Mouse (Mus musculus): ENCODE measurements around the gene Cfap69. TPM values are rescaled to one million over a fixed set of nuclear protein-coding genes. Genes with fewer than 3 reads are reported as not detected.

The Cfap69 gene
- polyA plus RNA-seq, 1 experiment from 2014 or later = 8.9 TPM

GRCm38 (mm10) chr5:5625491-5625890 is 38.5 kb downstream of the Cfap69 start:
- no peak overlapping the region for H3K9ac ChIP-seq (replicated peaks; ENCODE audit: low read depth)
- TF ChIP-seq EP300 (IDR thresholded peaks at IDR 0.05) (no peak), CTCF (IDR thresholded peaks at IDR 0.05) (no peak)
- H3K27me3 ChIP-seq (replicated peaks; ENCODE audit: insufficient read depth, low read length) = no peaks in the 10 kb centered on the region
- no peak overlapping the region for H3K4me3 ChIP-seq (ENCODE audit: low read depth, low read length)
- WGBS = 68% methylated on average over 3 of the region's 3 CpGs
- ATAC-seq (no peak), DNase-seq (ENCODE audit: low spot score) (no peak)
- H3K4me2 ChIP-seq (replicated peaks; ENCODE audit: low read depth, low read length) = no peak overlapping the region
- H3K4me1 ChIP-seq (ENCODE audit: insufficient read depth, low read depth, low read length) = no peaks in the 10 kb centered on the region
- H3K36me3 ChIP-seq (ENCODE audit: insufficient read depth, low read length) = no peaks in the 10 kb centered on the region
- no peaks in the 10 kb centered on the region for H3K9me3 ChIP-seq (ENCODE audit: low read length)
- no peak overlapping the region for H3K27ac ChIP-seq (ENCODE audit: low read length)

- no peak overlapping the region for H3K9ac ChIP-seq (replicated peaks; ENCODE audit: low read depth)
- no peak for TF ChIP-seq CTCF (IDR thresholded peaks at IDR 0.05)
- no peak for TF ChIP-seq EP300 (IDR thresholded peaks at IDR 0.05)
- no peaks in the 10 kb centered on the region for H3K27me3 ChIP-seq (replicated peaks; ENCODE audit: insufficient read depth, low read length)
- H3K4me2 ChIP-seq (replicated peaks; ENCODE audit: low read depth, low read length) = no peak overlapping the region
- no peaks in the 10 kb centered on the region for H3K36me3 ChIP-seq (ENCODE audit: insufficient read depth, low read length)
- ATAC-seq = no peak
- no peak for DNase-seq (ENCODE audit: low spot score)
- no peak overlapping the region for H3K4me3 ChIP-seq (ENCODE audit: low read depth, low read length)
- no peak overlapping the region for H3K27ac ChIP-seq (ENCODE audit: low read length)
- H3K9me3 ChIP-seq (ENCODE audit: low read length) = no peaks in the 10 kb centered on the region
- 56% methylated on average over 4 of the region's 4 CpGs for WGBS
- no peaks in the 10 kb centered on the region for H3K4me1 ChIP-seq (ENCODE audit: insufficient read depth, low read depth, low read length)
Observed at GRCm38 (mm10) chr5:5618329-5618728, 45.7 kb downstream of the Cfap69 start.

- 49% methylated on average over 3 of the region's 3 CpGs for WGBS
- Histone ChIP-seq H3K36me3 (ENCODE audit: insufficient read depth, low read length) (no peaks in the 10 kb centered on the region), H3K4me1 (ENCODE audit: insufficient read depth, low read depth, low read length) (no peaks in the 10 kb centered on the region), H3K4me2 (replicated peaks; ENCODE audit: low read depth, low read length) (no peak overlapping the region), H3K9me3 (ENCODE audit: low read length) (no peaks in the 10 kb centered on the region), H3K4me3 (ENCODE audit: low read depth, low read length) (no peak overlapping the region), H3K27ac (ENCODE audit: low read length) (no peak overlapping the region), H3K27me3 (replicated peaks; ENCODE audit: insufficient read depth, low read length) (no peaks in the 10 kb centered on the region), H3K9ac (replicated peaks; ENCODE audit: low read depth) (no peak overlapping the region)
- TF ChIP-seq CTCF (IDR thresholded peaks at IDR 0.05) (no peak), EP300 (IDR thresholded peaks at IDR 0.05) (no peak)
- no peak for DNase-seq (ENCODE audit: low spot score)
- no peak for ATAC-seq
Observed at GRCm38 (mm10) chr5:5610540-5610939, 53.5 kb downstream of the Cfap69 start.

- H3K9ac ChIP-seq (replicated peaks; ENCODE audit: low read depth) = no peak overlapping the region
- H3K4me2 ChIP-seq (replicated peaks; ENCODE audit: low read depth, low read length) = no peak overlapping the region
- no peaks in the 10 kb centered on the region for H3K27me3 ChIP-seq (replicated peaks; ENCODE audit: insufficient read depth, low read length)
- H3K9me3 ChIP-seq (ENCODE audit: low read length) = no peaks in the 10 kb centered on the region
- TF ChIP-seq EP300 (IDR thresholded peaks at IDR 0.05) = no peak
- TF ChIP-seq CTCF (IDR thresholded peaks at IDR 0.05) = no peak
- H3K36me3 ChIP-seq (ENCODE audit: insufficient read depth, low read length) = no peaks in the 10 kb centered on the region
- 81% methylated on average over 3 of the region's 3 CpGs for WGBS
- DNase-seq (ENCODE audit: low spot score) (no peak), ATAC-seq (no peak)
- H3K4me1 ChIP-seq (ENCODE audit: insufficient read depth, low read depth, low read length) = no peaks in the 10 kb centered on the region
- H3K27ac ChIP-seq (ENCODE audit: low read length) = no peak overlapping the region
- H3K4me3 ChIP-seq (ENCODE audit: low read depth, low read length) = no peak overlapping the region
Observed at GRCm38 (mm10) chr5:5587686-5588085, 76.4 kb downstream of the Cfap69 start.

- H3K27ac ChIP-seq (ENCODE audit: low read length) = no peak within 1 kb of the TSS
- no peaks in the 10 kb centered on the region; the same call in 1 of the 2 replicates for H3K4me1 ChIP-seq (ENCODE audit: insufficient read depth, low read depth, low read length)
- peak; percentile 18 for DNase-seq (ENCODE audit: low spot score)
- TF ChIP-seq CTCF (IDR thresholded peaks at IDR 0.05) = no peak
- TF ChIP-seq EP300 (IDR thresholded peaks at IDR 0.05) = no peak
- peak within 1 kb of the TSS; percentile 72 for H3K4me2 ChIP-seq (replicated peaks; ENCODE audit: low read depth, low read length)
- no peaks in the 10 kb centered on the region for H3K9me3 ChIP-seq (ENCODE audit: low read length)
- no peaks in the 10 kb centered on the region for H3K27me3 ChIP-seq (replicated peaks; ENCODE audit: insufficient read depth, low read length)
- 1% methylated on average over 23 of the region's 24 CpGs for WGBS
- H3K4me3 ChIP-seq (ENCODE audit: low read depth, low read length) = peak within 1 kb of the TSS; percentile 39
- H3K36me3 ChIP-seq (ENCODE audit: insufficient read depth, low read length) = no peaks in the 10 kb centered on the region
- no peak within 1 kb of the TSS for H3K9ac ChIP-seq (replicated peaks; ENCODE audit: low read depth)
- ATAC-seq = peak; percentile 50; the same call in 1 of the 2 replicates
Observed at GRCm38 (mm10) chr5:5573749-5574317, 90.2 kb downstream of the Cfap69 start, which contains the start of gene Gm8773. Gm8773 (plus strand) TSS chr5:5573799.

GRCm38 (mm10) chr5:5562435-5562834 is 101.6 kb downstream of the Cfap69 start:
- no peak for DNase-seq (ENCODE audit: low spot score)
- WGBS = 66% methylated on average over 3 of the region's 3 CpGs
- H3K4me1 ChIP-seq (ENCODE audit: insufficient read depth, low read depth, low read length) = peaks cover 5% of the 10 kb centered on the region; the same call in 1 of the 2 replicates
- H3K36me3 ChIP-seq (ENCODE audit: insufficient read depth, low read length) = no peaks in the 10 kb centered on the region
- no peak for ATAC-seq
- H3K9ac ChIP-seq (replicated peaks; ENCODE audit: low read depth) = no peak overlapping the region
- no peak overlapping the region for H3K27ac ChIP-seq (ENCODE audit: low read length)
- H3K27me3 ChIP-seq (replicated peaks; ENCODE audit: insufficient read depth, low read length) = no peaks in the 10 kb centered on the region
- no peak overlapping the region for H3K4me2 ChIP-seq (replicated peaks; ENCODE audit: low read depth, low read length)
- H3K9me3 ChIP-seq (ENCODE audit: low read length) = no peaks in the 10 kb centered on the region
- TF ChIP-seq EP300 (IDR thresholded peaks at IDR 0.05) (no peak), CTCF (IDR thresholded peaks at IDR 0.05) (no peak)
- no peak overlapping the region for H3K4me3 ChIP-seq (ENCODE audit: low read depth, low read length)

All from lung, postnatal 0 days (tissue).